Mouse (Mus musculus) ES-E14 (cell line): ENCODE results near the gene Bmyc.
"Not testable (repeated sequence)": the region's sequence is repeated elsewhere in the genome, so short reads cannot be mapped to it uniquely, and the experiment has no call there.

Experiments
- CHD2 ChIP-seq: IDR thresholded peaks from 2 replicates; pipeline ENCODE4 v1.6.1; 2014; ENCODE audit warnings: mild to moderate bottlenecking, low read depth, low read length, inconsistent platforms
- HCFC1 ChIP-seq: IDR thresholded peaks from 2 replicates; pipeline ENCODE4 v1.6.1; 2012; ENCODE audit warnings: low read length, inconsistent platforms, borderline replicate concordance; ENCODE audit not compliant: insufficient read depth
- MAFK ChIP-seq: IDR thresholded peaks from 2 replicates; pipeline ENCODE4 v1.6.1; 2014; ENCODE audit warnings: mild to moderate bottlenecking, low read depth, low read length, inconsistent platforms; ENCODE audit not compliant: insufficient read depth
- ZC3H11A ChIP-seq: IDR thresholded peaks from 2 replicates; pipeline ENCODE4 v1.6.1; 2012; ENCODE audit warnings: low read depth, mild to moderate bottlenecking, inconsistent platforms, low read length, borderline replicate concordance
- ZNF384 ChIP-seq: IDR thresholded peaks from 2 replicates; pipeline ENCODE4 v1.6.1; 2012; ENCODE audit warnings: low read depth, low read length, inconsistent platforms

GRCm38 (mm10) chr2:25736709-25737108, 30.2 kb downstream of the Bmyc start, which contains the start of gene Obp2b:
- not testable (repeated sequence) for TF ChIP-seq ZC3H11A, CHD2, HCFC1, MAFK, ZNF384
